Mouse (Mus musculus): ENCODE results near the gene Smco4. TPM values are rescaled to one million over a fixed set of nuclear protein-coding genes. Genes with fewer than 3 reads are reported as not detected.

Gene Smco4
- 4.9 and 7.5 TPM in 2 replicates for polyA plus RNA-seq (2014; fragmentation: Nextera tagmentation; extraction: Ambion mirVana)

DNA sequence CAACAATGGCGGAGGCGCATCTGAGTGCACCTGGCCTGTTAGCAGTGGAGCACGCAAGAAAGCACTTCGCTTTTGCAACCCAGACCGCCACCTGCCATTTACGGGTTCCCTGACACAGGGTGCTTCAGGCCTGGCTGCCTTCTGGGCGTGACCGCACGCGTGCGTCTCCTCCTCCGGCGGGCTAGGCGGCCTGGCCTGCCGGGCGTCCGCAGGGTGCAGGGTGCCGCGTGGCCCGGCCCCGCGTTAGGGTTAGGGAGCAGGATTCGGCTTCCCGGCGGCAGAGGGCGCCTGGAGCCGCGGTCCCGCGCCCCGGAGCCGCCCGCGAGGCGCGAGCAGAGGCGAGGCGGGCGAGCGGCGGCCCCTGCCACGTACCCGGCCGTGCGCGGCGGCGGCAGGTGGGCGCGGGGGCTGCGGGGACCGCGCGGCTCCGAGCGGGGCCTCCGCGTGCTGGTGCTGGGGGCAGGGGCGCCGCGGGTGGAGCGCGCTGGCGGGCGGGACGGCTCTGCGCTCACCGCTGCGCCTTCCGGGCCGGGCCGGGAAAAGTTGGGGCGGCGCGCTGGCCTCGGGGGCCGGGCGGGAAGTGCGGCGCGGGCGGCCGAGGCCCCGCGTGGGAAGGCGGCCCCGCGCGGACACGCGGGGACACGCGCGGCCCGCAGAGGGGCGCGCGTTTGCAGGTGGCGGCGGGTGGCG is at the start of gene Smco4:
Gene Smco4, plus strand, starts transcription at position 198 of the 690 bp plus-strand sequence.
- Histone ChIP-seq H3K27me3 (ENCODE audit: control insufficient read depth, insufficient read depth, low read length) (no peaks in the 10 kb centered on the region), H3K4me2 (ENCODE audit: low read depth, severe bottlenecking) (peak within 1 kb of the TSS; percentile 87), H3K4me1 (ENCODE audit: control insufficient read depth, insufficient read depth, low read length) (peaks cover 16% of the 10 kb centered on the region), H3K4me3 (ENCODE audit: low read depth, low read length) (peak within 1 kb of the TSS; percentile 71), H3K9ac (ENCODE audit: low read length) (peak within 1 kb of the TSS; percentile 88), H3K9me3 (ENCODE audit: control insufficient read depth, low read length) (no peaks in the 10 kb centered on the region), H3K27ac (replicated peaks; ENCODE audit: low read depth, low read length) (0 out of 2 replicates have a peak within 1 kb of the TSS, but pooled peaks have one; percentile 36), H3K36me3 (ENCODE audit: control insufficient read depth, insufficient read depth, low read length) (no peaks in the 10 kb centered on the region)
- ATAC-seq (ENCODE audit: insufficient number of reproducible peaks, low FRiP score, low TSS enrichment, low read depth) (peak; percentile 83), DNase-seq (ENCODE audit: low spot score) (peak; percentile 80)
- under 1% methylated on average over 81 of the region's 101 CpGs for WGBS

DNA sequence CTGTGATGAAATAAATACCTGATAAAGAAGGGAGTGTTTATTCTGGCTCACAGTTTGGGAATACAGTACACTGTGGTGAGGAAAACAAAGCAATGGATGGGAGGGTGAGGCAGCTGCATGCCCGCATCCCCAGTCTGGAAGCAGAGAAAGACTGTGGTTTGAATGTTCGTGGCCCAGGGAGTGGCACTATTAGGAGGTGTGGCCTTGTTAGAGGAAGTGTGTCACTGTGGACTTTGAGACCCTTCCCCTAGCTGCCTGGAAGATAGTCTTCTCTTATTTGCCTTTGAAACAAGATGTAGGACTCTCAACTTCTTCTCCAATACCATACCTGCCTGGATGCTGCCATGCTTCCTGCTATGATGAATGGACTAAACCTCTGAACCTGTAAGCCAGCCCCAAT is 45.8 kb upstream of the Smco4 start:
- Histone ChIP-seq H3K4me2 (ENCODE audit: low read depth, severe bottlenecking) (no peak overlapping the region), H3K4me3 (ENCODE audit: low read depth, low read length) (no peak overlapping the region), H3K27me3 (ENCODE audit: control insufficient read depth, insufficient read depth, low read length) (no peaks in the 10 kb centered on the region), H3K9ac (ENCODE audit: low read length) (no peak overlapping the region), H3K36me3 (ENCODE audit: control insufficient read depth, insufficient read depth, low read length) (no peaks in the 10 kb centered on the region), H3K9me3 (ENCODE audit: control insufficient read depth, low read length) (no peaks in the 10 kb centered on the region), H3K4me1 (ENCODE audit: control insufficient read depth, insufficient read depth, low read length) (no peaks in the 10 kb centered on the region), H3K27ac (replicated peaks; ENCODE audit: low read depth, low read length) (no peak overlapping the region)
- no peak for ATAC-seq (ENCODE audit: insufficient number of reproducible peaks, low FRiP score, low TSS enrichment, low read depth)
- 81% methylated on average over 2 of the region's 2 CpGs for WGBS
- no peak for DNase-seq (ENCODE audit: low spot score)

DNA sequence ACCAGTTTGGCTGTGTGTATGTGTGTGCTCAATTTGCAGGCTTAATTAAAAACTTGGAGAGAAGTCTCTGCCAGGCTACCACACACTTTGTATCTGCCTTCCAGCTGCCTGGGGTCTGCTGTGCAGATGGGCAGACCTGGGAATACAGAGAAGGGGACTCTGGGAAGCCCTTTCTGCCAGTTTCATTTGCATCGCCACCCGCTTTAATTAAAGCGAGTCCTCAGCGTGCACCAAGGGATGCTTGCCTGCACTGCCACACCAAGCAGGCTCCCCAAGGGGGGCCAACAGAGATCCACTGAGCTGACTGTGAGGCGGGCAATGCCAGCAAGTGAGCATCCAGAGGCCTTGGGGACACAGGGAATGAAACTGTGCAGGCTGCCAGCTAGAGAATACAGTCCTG is 42.3 kb upstream of the Smco4 start:
- Histone ChIP-seq H3K27me3 (ENCODE audit: control insufficient read depth, insufficient read depth, low read length) (no peaks in the 10 kb centered on the region), H3K4me1 (ENCODE audit: control insufficient read depth, insufficient read depth, low read length) (no peaks in the 10 kb centered on the region), H3K36me3 (ENCODE audit: control insufficient read depth, insufficient read depth, low read length) (no peaks in the 10 kb centered on the region), H3K9me3 (ENCODE audit: control insufficient read depth, low read length) (no peaks in the 10 kb centered on the region), H3K4me2 (ENCODE audit: low read depth, severe bottlenecking) (no peak overlapping the region), H3K9ac (ENCODE audit: low read length) (no peak overlapping the region), H3K4me3 (ENCODE audit: low read depth, low read length) (no peak overlapping the region), H3K27ac (replicated peaks; ENCODE audit: low read depth, low read length) (no peak overlapping the region)
- DNase-seq (ENCODE audit: low spot score) (no peak), ATAC-seq (ENCODE audit: insufficient number of reproducible peaks, low FRiP score, low TSS enrichment, low read depth) (no peak)
- 42% methylated on average over 5 of the region's 5 CpGs for WGBS

DNA sequence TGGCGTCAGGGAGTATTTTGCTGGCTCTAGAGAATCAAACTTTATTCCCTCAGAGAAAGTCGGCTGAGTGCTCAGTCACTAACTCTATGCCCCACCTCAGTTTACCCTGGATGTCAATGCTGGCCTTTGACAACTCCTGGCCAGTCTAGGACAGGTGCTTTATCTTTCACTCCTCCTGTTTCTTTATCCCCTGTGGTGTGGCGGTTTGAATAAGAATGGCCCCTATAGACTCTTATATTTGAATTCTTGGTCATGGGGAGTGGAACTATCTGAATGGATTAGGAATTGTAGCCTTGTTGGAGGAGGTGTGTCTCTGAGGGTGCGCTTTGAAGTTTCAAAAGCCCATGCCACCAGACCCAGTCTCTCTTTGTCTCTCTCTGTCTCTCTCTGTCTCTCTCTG is 21.0 kb upstream of the Smco4 start:
- no peak for ATAC-seq (ENCODE audit: insufficient number of reproducible peaks, low FRiP score, low TSS enrichment, low read depth)
- Histone ChIP-seq H3K27ac (replicated peaks; ENCODE audit: low read depth, low read length) (no peak overlapping the region), H3K9me3 (ENCODE audit: control insufficient read depth, low read length) (no peaks in the 10 kb centered on the region), H3K4me3 (ENCODE audit: low read depth, low read length) (no peak overlapping the region), H3K27me3 (ENCODE audit: control insufficient read depth, insufficient read depth, low read length) (no peaks in the 10 kb centered on the region), H3K4me2 (ENCODE audit: low read depth, severe bottlenecking) (no peak overlapping the region), H3K36me3 (ENCODE audit: control insufficient read depth, insufficient read depth, low read length) (no peaks in the 10 kb centered on the region), H3K4me1 (ENCODE audit: control insufficient read depth, insufficient read depth, low read length) (no peaks in the 10 kb centered on the region), H3K9ac (ENCODE audit: low read length) (no peak overlapping the region)
- WGBS, result 73% methylated on average over 4 of the region's 4 CpGs
- no peak for DNase-seq (ENCODE audit: low spot score)

DNA sequence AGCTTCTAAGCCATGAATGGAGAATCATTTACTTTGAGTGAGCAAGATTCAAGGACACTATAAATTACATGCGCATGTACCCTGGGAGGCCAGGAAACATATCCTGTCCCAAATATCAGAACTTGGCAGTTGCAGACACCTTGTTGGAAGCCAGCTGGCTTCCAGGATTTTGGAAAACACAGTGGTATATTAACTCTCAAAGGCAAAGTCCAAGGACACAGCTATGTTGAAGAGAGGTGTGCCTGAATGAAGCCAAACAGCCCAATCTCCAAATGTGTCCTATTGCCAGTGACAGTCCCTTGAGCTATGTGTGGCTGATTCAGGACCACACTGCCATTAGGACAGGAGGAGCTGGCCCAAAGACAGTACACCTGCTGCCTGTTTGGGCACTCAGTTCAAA is 20.0 kb upstream of the Smco4 start:
- peak; percentile 13 for DNase-seq (ENCODE audit: low spot score)
- Histone ChIP-seq H3K27me3 (ENCODE audit: control insufficient read depth, insufficient read depth, low read length) (no peaks in the 10 kb centered on the region), H3K9ac (ENCODE audit: low read length) (no peak overlapping the region), H3K4me1 (ENCODE audit: control insufficient read depth, insufficient read depth, low read length) (no peaks in the 10 kb centered on the region), H3K27ac (replicated peaks; ENCODE audit: low read depth, low read length) (no peak overlapping the region), H3K4me2 (ENCODE audit: low read depth, severe bottlenecking) (no peak overlapping the region), H3K36me3 (ENCODE audit: control insufficient read depth, insufficient read depth, low read length) (no peaks in the 10 kb centered on the region), H3K4me3 (ENCODE audit: low read depth, low read length) (no peak overlapping the region), H3K9me3 (ENCODE audit: control insufficient read depth, low read length) (no peaks in the 10 kb centered on the region)
- ATAC-seq (ENCODE audit: insufficient number of reproducible peaks, low FRiP score, low TSS enrichment, low read depth), result no peak
- 98% methylated on average over 1 of the region's 1 CpGs for WGBS

DNA sequence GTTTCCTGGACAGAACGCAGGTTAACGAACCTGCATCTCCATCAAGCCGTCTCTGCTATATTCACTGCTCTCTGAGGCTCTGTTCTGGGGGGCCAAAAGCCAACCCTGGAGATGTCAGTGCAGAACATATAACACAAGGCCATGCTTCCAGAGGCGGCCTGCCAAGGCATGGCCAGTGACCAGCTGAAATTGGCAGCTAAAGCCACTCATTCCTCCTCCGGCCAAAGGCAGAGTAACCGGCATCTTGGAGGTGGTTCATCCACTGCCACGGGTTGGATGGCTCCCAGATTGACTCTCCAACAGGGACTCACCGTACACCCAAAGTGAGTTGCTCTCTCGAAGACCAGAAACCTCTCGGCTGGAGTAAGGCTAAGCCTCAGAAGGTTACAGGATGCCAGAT is 15.7 kb upstream of the Smco4 start:
- Histone ChIP-seq H3K27ac (replicated peaks; ENCODE audit: low read depth, low read length) (no peak overlapping the region), H3K9ac (ENCODE audit: low read length) (no peak overlapping the region), H3K4me3 (ENCODE audit: low read depth, low read length) (no peak overlapping the region), H3K36me3 (ENCODE audit: control insufficient read depth, insufficient read depth, low read length) (no peaks in the 10 kb centered on the region), H3K4me1 (ENCODE audit: control insufficient read depth, insufficient read depth, low read length) (no peaks in the 10 kb centered on the region), H3K27me3 (ENCODE audit: control insufficient read depth, insufficient read depth, low read length) (no peaks in the 10 kb centered on the region), H3K9me3 (ENCODE audit: control insufficient read depth, low read length) (no peaks in the 10 kb centered on the region), H3K4me2 (ENCODE audit: low read depth, severe bottlenecking) (no peak overlapping the region)
- WGBS, result 91% methylated on average over 10 of the region's 10 CpGs
- ATAC-seq (ENCODE audit: insufficient number of reproducible peaks, low FRiP score, low TSS enrichment, low read depth) (no peak), DNase-seq (ENCODE audit: low spot score) (peak; percentile 11)

DNA sequence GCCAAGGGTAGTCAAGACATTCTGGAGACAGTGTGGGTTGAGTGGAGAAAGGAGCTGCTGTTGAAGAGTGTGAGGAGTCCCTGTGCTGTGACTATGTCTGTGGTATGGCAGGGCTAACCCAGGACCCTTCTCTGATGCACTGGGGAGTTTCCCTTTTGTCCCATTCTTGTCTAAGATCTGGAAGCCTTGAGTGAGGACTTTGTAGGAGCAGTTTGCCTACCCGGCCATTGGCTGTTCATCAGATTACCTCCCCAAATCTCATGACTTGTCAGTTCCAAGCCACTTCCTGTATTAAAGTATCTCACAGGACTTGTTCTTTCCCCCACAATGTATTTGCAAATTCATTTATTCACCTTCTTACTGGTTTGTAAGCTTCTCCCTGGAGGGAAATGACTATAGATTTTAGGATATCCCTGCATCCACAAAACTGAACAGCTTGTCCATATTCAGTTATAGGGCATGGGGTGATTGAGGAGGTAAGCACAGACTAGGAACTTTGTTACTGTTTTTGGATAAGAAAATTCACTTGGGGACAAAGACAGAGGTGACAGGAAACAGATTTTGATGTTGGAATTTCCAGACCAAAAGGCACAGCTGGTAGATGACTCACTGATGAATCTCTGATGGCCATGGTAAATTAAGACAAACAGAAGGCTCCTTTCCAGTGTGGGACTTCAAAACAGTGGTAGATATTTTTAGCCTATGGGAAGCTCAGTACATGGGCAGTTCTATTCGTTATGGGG is 5.4 kb upstream of the Smco4 start:
- Histone ChIP-seq H3K27ac (replicated peaks; ENCODE audit: low read depth, low read length) (no peak overlapping the region), H3K4me3 (ENCODE audit: low read depth, low read length) (no peak overlapping the region), H3K27me3 (ENCODE audit: control insufficient read depth, insufficient read depth, low read length) (no peaks in the 10 kb centered on the region), H3K4me2 (ENCODE audit: low read depth, severe bottlenecking) (no peak overlapping the region), H3K9ac (ENCODE audit: low read length) (no peak overlapping the region), H3K4me1 (ENCODE audit: control insufficient read depth, insufficient read depth, low read length) (no peaks in the 10 kb centered on the region), H3K9me3 (ENCODE audit: control insufficient read depth, low read length) (no peaks in the 10 kb centered on the region), H3K36me3 (ENCODE audit: control insufficient read depth, insufficient read depth, low read length) (no peaks in the 10 kb centered on the region)
- 67% methylated on average over 2 of the region's 2 CpGs for WGBS
- ATAC-seq (ENCODE audit: insufficient number of reproducible peaks, low FRiP score, low TSS enrichment, low read depth), result no peak
- no peak for DNase-seq (ENCODE audit: low spot score)

DNA sequence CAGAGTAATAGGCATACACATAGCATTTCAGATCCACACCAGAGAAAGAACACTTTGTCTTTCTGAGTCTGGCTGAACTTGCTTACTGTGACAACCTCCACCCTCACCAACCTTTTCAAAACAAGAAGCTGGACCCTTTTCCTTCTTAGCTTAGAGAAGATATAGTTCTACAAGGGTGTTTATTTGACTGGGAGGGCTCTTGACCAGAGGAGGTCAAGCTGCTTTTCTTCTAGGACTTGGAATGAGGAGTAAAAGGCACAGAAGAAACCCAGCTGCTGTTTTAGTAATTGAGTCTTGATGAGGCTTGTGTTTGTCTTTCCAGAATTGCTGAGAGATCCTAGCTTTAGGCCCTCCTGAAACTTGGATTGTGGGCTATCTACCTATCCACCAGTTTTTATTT is 3.9 kb upstream of the Smco4 start:
- H3K36me3 ChIP-seq (ENCODE audit: control insufficient read depth, insufficient read depth, low read length), result no peaks in the 10 kb centered on the region
- DNase-seq (ENCODE audit: low spot score) (no peak), ATAC-seq (ENCODE audit: insufficient number of reproducible peaks, low FRiP score, low TSS enrichment, low read depth) (no peak)
- no peaks in the 10 kb centered on the region for H3K27me3 ChIP-seq (ENCODE audit: control insufficient read depth, insufficient read depth, low read length)
- no peak overlapping the region for H3K4me2 ChIP-seq (ENCODE audit: low read depth, severe bottlenecking)
- H3K9ac ChIP-seq (ENCODE audit: low read length), result no peak overlapping the region
- 0 out of 2 replicates have a peak, but pooled peaks cover under 1% of the 10 kb centered on the region for H3K4me1 ChIP-seq (ENCODE audit: control insufficient read depth, insufficient read depth, low read length)
- H3K9me3 ChIP-seq (ENCODE audit: control insufficient read depth, low read length), result no peaks in the 10 kb centered on the region
- no peak overlapping the region for H3K4me3 ChIP-seq (ENCODE audit: low read depth, low read length)
- no peak overlapping the region for H3K27ac ChIP-seq (replicated peaks; ENCODE audit: low read depth, low read length)

All from limb, embryonic 11.5 days (tissue).